Mouse (Mus musculus): ENCODE measurements around the gene Rhbdf2. TPM values are rescaled to one million over a fixed set of nuclear protein-coding genes. Genes with fewer than 3 reads are reported as not detected.

Rhbdf2 gene
- polyA plus RNA-seq (2015; fragmentation: Nextera tagmentation; extraction: Ambion mirVana), result 2.0 TPM in 2 replicates

DNA sequence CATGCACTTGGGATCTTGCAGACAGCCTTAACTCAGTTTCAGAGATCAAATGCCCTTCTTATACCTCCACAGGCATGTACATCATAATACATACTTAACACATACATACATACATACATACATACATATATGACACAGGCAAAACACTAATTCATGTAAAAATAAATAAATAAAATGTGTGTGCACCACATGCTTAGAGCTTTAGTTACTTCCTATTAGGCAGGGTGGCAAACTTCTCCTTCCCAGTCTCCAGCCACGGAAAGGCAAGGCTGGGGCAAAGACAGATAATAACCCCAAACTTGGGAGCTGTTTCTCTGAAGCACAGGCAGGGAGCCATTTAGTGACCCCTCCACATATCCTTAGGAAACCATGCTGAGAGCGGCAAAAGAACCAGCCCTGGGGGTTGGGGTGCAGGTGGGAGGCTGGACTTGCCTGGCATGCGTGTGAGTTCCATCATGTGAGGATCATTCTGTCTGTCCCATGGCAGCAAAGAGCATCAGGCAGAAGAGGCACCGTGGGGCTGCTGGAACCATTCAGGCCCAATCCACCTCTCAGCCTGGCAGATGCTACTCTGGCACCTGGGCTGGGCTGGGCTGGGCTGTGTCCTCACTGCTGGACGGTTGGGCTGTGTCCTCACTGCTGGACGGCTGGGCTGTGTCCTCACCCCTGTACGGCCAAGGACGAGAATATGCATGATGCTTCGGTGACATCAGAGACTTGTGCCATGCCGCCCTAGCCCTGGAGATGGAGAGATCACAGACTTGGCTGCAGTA, at the start of gene Rhbdf2:
Gene Rhbdf2 (minus strand): TSS at position 721 of the 773 bp plus-strand sequence.

DNA sequence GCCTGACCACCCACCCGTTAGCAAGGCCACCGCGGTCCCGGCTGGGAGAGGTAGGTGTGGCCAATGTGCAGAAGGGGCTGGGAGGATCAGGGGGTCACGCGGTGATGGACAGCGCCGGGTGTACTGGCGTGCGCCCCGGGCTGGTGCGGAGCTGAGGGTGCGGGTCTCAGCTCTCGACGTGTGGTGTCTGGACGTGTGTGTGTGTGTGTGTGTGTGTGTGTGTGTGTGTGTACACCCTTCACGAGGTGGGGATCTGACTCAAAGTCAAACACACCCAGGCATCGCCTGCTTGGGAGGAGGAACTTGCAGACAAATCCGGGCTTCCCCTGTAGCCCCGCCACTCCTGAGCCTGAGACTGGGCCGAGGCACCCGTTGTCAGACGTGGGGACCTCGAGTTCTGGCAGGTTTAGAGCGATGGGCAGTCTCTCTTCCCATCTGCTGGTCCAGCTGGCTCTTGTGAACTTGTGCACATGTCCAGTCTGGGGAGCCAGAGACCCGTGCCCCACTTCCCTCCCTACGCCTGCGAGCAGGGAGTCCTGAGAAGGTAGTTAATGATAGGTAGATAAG, 27.5 kb upstream of the Rhbdf2 start, which contains the start of gene Cygb:
Gene Cygb (minus strand): TSS at position 59 of the 567 bp plus-strand sequence.

DNA sequence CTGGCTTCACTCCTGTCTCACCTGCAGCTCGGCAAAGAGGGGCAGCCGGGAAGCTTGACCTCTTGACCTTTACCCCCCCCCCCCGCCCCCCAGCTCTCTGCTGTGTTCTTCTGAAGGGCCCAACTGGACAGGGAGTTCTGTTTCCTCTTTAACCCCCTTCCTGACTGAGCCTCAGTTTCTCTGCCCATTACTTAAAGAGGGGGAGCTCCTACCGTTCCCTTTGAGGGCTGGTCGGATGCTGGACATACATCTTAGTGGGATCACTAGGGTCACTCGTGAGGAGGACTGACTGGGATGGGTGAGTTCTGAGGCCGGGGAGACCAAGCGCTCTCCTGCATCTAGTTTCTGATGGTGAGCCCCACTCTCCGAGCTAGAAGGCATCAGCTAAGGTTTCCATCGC, 26.4 kb upstream of the Rhbdf2 start, which contains the start of gene Prcd:
Gene Prcd (plus strand): TSS at position 301 of the 400 bp plus-strand sequence.

DNA sequence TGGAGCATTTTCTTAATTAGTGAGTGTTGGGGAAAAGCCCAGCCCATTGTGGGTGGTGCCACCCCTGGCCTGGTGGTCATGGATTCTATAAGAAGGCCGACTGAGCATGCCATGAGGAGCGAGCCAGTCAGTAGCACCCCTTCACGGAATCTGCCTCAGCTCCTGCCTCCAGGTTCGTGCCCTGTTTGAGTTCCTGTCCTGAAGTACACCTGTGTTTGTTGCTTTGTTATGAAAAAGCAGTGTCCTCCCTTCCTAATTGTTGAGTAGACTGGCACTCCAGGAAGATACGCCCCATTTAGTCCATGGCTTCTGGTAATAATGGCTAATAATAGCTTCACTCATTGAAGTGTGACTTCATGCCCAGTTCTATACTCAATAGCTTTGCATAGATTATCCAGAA, 40.5 kb downstream of the Rhbdf2 start, which contains the start of gene Aanat:
Gene Aanat (plus strand): TSS at position 123 of the 400 bp plus-strand sequence.

DNA sequence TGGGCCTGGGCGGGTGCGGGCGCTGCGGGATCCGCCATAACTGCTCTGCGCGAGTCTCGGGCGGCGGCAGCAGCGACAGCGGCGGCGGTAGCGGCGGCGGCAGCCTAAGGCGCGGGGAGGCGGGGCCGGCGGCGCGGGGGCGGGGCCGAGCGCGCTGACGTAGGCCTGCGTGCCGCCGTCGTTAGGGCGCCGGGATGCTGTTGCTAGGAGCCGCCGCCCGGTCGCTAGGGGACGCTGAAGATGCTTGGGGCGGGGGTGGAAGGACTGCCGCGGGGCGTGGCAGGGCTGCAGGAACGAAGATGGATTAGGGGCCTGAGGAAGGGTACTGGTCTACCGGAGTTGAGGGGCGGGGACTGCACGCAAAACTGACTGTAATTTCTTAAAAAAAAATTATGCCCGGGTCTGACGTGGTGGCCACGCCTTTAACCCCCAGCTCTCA, 45.4 kb downstream of the Rhbdf2 start, which contains the start of gene Ube2o:
Gene Ube2o (minus strand): TSS at position 72 of the 439 bp plus-strand sequence.

Other genes starting within 250 kb of the Rhbdf2 start
- 82.3 and 90.2 TPM in 2 replicates for gene Rnf157, start 214.0 kb downstream of the Rhbdf2 start, polyA plus RNA-seq (2015; fragmentation: Nextera tagmentation; extraction: Ambion mirVana)
- gene Ubald2, start 192.9 kb downstream of the Rhbdf2 start, polyA plus RNA-seq (2015; fragmentation: Nextera tagmentation; extraction: Ambion mirVana), result 26.5 and 32.7 TPM in 2 replicates
- gene Qrich2, start 160.8 kb downstream of the Rhbdf2 start, polyA plus RNA-seq (2015; fragmentation: Nextera tagmentation; extraction: Ambion mirVana), result 0.10 TPM in 1 of 2 replicates, not detected in the other
- 151 TPM in 2 replicates for gene Prpsap1, start 132.8 kb downstream of the Rhbdf2 start, polyA plus RNA-seq (2015; fragmentation: Nextera tagmentation; extraction: Ambion mirVana)
- gene Sphk1, start 96.1 kb downstream of the Rhbdf2 start, polyA plus RNA-seq (2015; fragmentation: Nextera tagmentation; extraction: Ambion mirVana), result 4.8 and 7.2 TPM in 2 replicates
- gene Ube2o, start 45.6 kb downstream of the Rhbdf2 start, polyA plus RNA-seq (2015; fragmentation: Nextera tagmentation; extraction: Ambion mirVana), result 38.0 and 40.1 TPM in 2 replicates
- gene Aanat, start 40.6 kb downstream of the Rhbdf2 start, polyA plus RNA-seq (2015; fragmentation: Nextera tagmentation; extraction: Ambion mirVana), result 0.58 and 0.75 TPM in 2 replicates
- 4.2 and 6.7 TPM in 2 replicates for gene Prcd, start 26.5 kb upstream of the Rhbdf2 start, polyA plus RNA-seq (2015; fragmentation: Nextera tagmentation; extraction: Ambion mirVana)
- 45.2 and 50.1 TPM in 2 replicates for gene Cygb, start 27.3 kb upstream of the Rhbdf2 start, polyA plus RNA-seq (2015; fragmentation: Nextera tagmentation; extraction: Ambion mirVana)
- gene St6galnac1, start 148.5 kb upstream of the Rhbdf2 start, polyA plus RNA-seq (2015; fragmentation: Nextera tagmentation; extraction: Ambion mirVana), result not detected in 2 replicates
- 60.6 and 67.3 TPM in 2 replicates for gene Mxra7, start 201.0 kb upstream of the Rhbdf2 start, polyA plus RNA-seq (2015; fragmentation: Nextera tagmentation; extraction: Ambion mirVana)
- gene Mettl23, start 216.3 kb upstream of the Rhbdf2 start, polyA plus RNA-seq (2015; fragmentation: Nextera tagmentation; extraction: Ambion mirVana), result 53.3 and 56.9 TPM in 2 replicates
- gene Jmjd6, start 216.4 kb upstream of the Rhbdf2 start, polyA plus RNA-seq (2015; fragmentation: Nextera tagmentation; extraction: Ambion mirVana), result 43.5 and 48.7 TPM in 2 replicates
- gene Mfsd11, start 225.4 kb upstream of the Rhbdf2 start, polyA plus RNA-seq (2015; fragmentation: Nextera tagmentation; extraction: Ambion mirVana), result 48.3 and 53.5 TPM in 2 replicates
- gene Srsf2, start 226.1 kb upstream of the Rhbdf2 start, polyA plus RNA-seq (2015; fragmentation: Nextera tagmentation; extraction: Ambion mirVana), result 493 and 516 TPM in 2 replicates

Measured in neural tube, postnatal 0 days (tissue).